Mouse (Mus musculus) midbrain, embryonic 15.5 days (tissue): ENCODE data around the gene Qsox2. TPM values are rescaled to one million over a fixed set of nuclear protein-coding genes. Genes with fewer than 3 reads are reported as not detected.

Experiments
- ATAC-seq: fragments of 200-750 bp; cut with Nextera tagmentation; replicated peaks from 2 replicates; pipeline ENCODE4 v1.8.0; 2017; ENCODE audit warnings: moderate TSS enrichment
- H3K27ac ChIP-seq: fragments of 300-500 bp; sonication (generic); 2 replicates; pipeline ENCODE4 v1.5.1; 2015; ENCODE audit warnings: mild to moderate bottlenecking, inconsistent platforms
- H3K27me3 ChIP-seq: fragments of 300-500 bp; sonication (generic); replicated peaks from 2 replicates; pipeline ENCODE4 v1.6.1; 2015; ENCODE audit warnings: inconsistent platforms
- H3K36me3 ChIP-seq: fragments of 300-500 bp; sonication (generic); replicated peaks from 2 replicates; pipeline ENCODE4 v1.6.1; 2015; ENCODE audit warnings: inconsistent platforms
- H3K4me1 ChIP-seq: fragments of 300-500 bp; sonication (generic); 2 replicates; pipeline ENCODE4 v1.6.1; 2015; ENCODE audit warnings: inconsistent platforms
- H3K4me2 ChIP-seq: fragments of 300-500 bp; sonication (generic); 2 replicates; pipeline ENCODE4 v1.6.1; 2015; ENCODE audit warnings: inconsistent platforms, mild to moderate bottlenecking, moderate library complexity
- H3K4me3 ChIP-seq: fragments of 300-500 bp; sonication (generic); 2 replicates; pipeline ENCODE4 v1.5.1; 2015; ENCODE audit warnings: mild to moderate bottlenecking, inconsistent platforms
- H3K9ac ChIP-seq: fragments of 300-500 bp; sonication (generic); 2 replicates; pipeline ENCODE4 v1.6.1; 2015; ENCODE audit warnings: mild to moderate bottlenecking, inconsistent platforms
- H3K9me3 ChIP-seq: fragments of 300-500 bp; sonication (generic); 2 replicates; pipeline ENCODE4 v1.6.1; 2016; ENCODE audit warnings: inconsistent platforms
- WGBS: fragments of 180-500 bp; shearing (Covaris S2); methylation state at CpG from one replicate; pipeline ENCODE4 v1.1.7; 2015; ENCODE audit warnings: mixed read lengths; 5-methylcytosine and 5-hydroxymethylcytosine counted together
- polyA plus RNA-seq: library from polyadenylated mRNA; unstranded; fragments of >200 nt; fragmentation: Nextera tagmentation; extraction: Ambion mirVana; gene quantifications from 2 replicates; pipeline ENCODE4 v1.2.1, GENCODE M21; 2015

The Qsox2 gene
- polyA plus RNA-seq, 1 experiment from 2014 or later = 18.1 TPM

GRCm38 (mm10) chr2:26209566-26209965, 27.8 kb downstream of the Qsox2 start:
- Histone ChIP-seq H3K9me3 (no peaks in the 10 kb centered on the region), H3K36me3 (peaks cover 29% of the 10 kb centered on the region)
- WGBS = 65% methylated on average over 3 of the region's 3 CpGs

GRCm38 (mm10) chr2:26208126-26208789, 29.1 kb downstream of the Qsox2 start, which contains the start of gene Lhx3:
Lhx3 (minus strand) TSS chr2:26208289.
- no peak for ATAC-seq
- Histone ChIP-seq H3K27ac (no peak within 1 kb of the TSS), H3K4me1 (peaks cover 12% of the 10 kb centered on the region), H3K9me3 (no peaks in the 10 kb centered on the region), H3K27me3 (peaks cover 53% of the 10 kb centered on the region), H3K4me3 (no peak within 1 kb of the TSS), H3K9ac (no peak within 1 kb of the TSS), H3K4me2 (no peak within 1 kb of the TSS), H3K36me3 (peaks cover 25% of the 10 kb centered on the region)
- WGBS = 11% methylated on average over 19 of the region's 19 CpGs

More at GRCm38 (mm10) chr2:26209566-26209965, 27.8 kb downstream of the Qsox2 start:
- H3K27ac ChIP-seq = no peak overlapping the region
- H3K27me3 ChIP-seq = peaks cover 42% of the 10 kb centered on the region
- no peak overlapping the region for H3K9ac ChIP-seq
- H3K4me3 ChIP-seq = no peak overlapping the region
- peaks cover 12% of the 10 kb centered on the region for H3K4me1 ChIP-seq
- H3K4me2 ChIP-seq = no peak overlapping the region
- ATAC-seq = no peak

- ATAC-seq = no peak
- no peaks in the 10 kb centered on the region for H3K9me3 ChIP-seq
- no peak overlapping the region for H3K27ac ChIP-seq
Observed at GRCm38 (mm10) chr2:26207559-26207958, 29.8 kb downstream of the Qsox2 start.

GRCm38 (mm10) chr2:26205761-26206160, 31.6 kb downstream of the Qsox2 start:
- H3K4me2 ChIP-seq = no peak overlapping the region; the same call in 1 of the 2 replicates
- H3K4me3 ChIP-seq = no peak overlapping the region
- 10% methylated on average over 10 of the region's 10 CpGs for WGBS
- H3K9me3 ChIP-seq = no peaks in the 10 kb centered on the region
- H3K4me1 ChIP-seq = peaks cover 25% of the 10 kb centered on the region
- no peak overlapping the region for H3K9ac ChIP-seq
- H3K36me3 ChIP-seq = peaks cover 7% of the 10 kb centered on the region
- peaks cover 78% of the 10 kb centered on the region for H3K27me3 ChIP-seq
- no peak overlapping the region for H3K27ac ChIP-seq
- ATAC-seq = no peak

More at GRCm38 (mm10) chr2:26207559-26207958, 29.8 kb downstream of the Qsox2 start:
- Histone ChIP-seq H3K4me1 (peaks cover 18% of the 10 kb centered on the region), H3K36me3 (peaks cover 25% of the 10 kb centered on the region), H3K4me2 (no peak overlapping the region), H3K27me3 (peaks cover 60% of the 10 kb centered on the region), H3K9ac (no peak overlapping the region), H3K4me3 (no peak overlapping the region)
- 7% methylated on average over 9 of the region's 9 CpGs for WGBS

- 3% methylated on average over 16 of the region's 16 CpGs for WGBS
- peaks cover under 1% of the 10 kb centered on the region; the same call in 1 of the 2 replicates for H3K36me3 ChIP-seq
- no peak overlapping the region for H3K9ac ChIP-seq
- H3K27me3 ChIP-seq = peaks cover 84% of the 10 kb centered on the region
- no peak overlapping the region for H3K4me3 ChIP-seq
- H3K9me3 ChIP-seq = no peaks in the 10 kb centered on the region
- H3K27ac ChIP-seq = no peak overlapping the region
- H3K4me2 ChIP-seq = no peak overlapping the region
- H3K4me1 ChIP-seq = peaks cover 25% of the 10 kb centered on the region
- no peak for ATAC-seq
Observed at GRCm38 (mm10) chr2:26205126-26205525, 32.2 kb downstream of the Qsox2 start.

GRCm38 (mm10) chr2:26202849-26203475, 34.4 kb downstream of the Qsox2 start:
- Histone ChIP-seq H3K9me3 (no peaks in the 10 kb centered on the region), H3K4me3 (peak overlapping the region; percentile 17; the same call in 1 of the 2 replicates), H3K9ac (no peak overlapping the region), H3K4me2 (peak overlapping the region; percentile 45), H3K27me3 (peaks cover 97% of the 10 kb centered on the region), H3K4me1 (peaks cover 32% of the 10 kb centered on the region), H3K27ac (no peak overlapping the region), H3K36me3 (no peaks in the 10 kb centered on the region)
- no peak for ATAC-seq
- WGBS = 2% methylated on average over 36 of the region's 36 CpGs

GRCm38 (mm10) chr2:26201926-26202848, 35.1 kb downstream of the Qsox2 start:
- no peak overlapping the region for H3K9ac ChIP-seq
- peaks cover 31% of the 10 kb centered on the region for H3K4me1 ChIP-seq
- H3K27me3 ChIP-seq = peaks cover 98% of the 10 kb centered on the region
- H3K9me3 ChIP-seq = no peaks in the 10 kb centered on the region
- no peaks in the 10 kb centered on the region for H3K36me3 ChIP-seq
- peak overlapping the region; percentile 45 for H3K4me2 ChIP-seq
- H3K27ac ChIP-seq = no peak overlapping the region
- under 1% methylated on average over 77 of the region's 77 CpGs for WGBS
- peak overlapping the region; percentile 17 for H3K4me3 ChIP-seq
- ATAC-seq = no peak

GRCm38 (mm10) chr2:26198488-26198887, 38.8 kb downstream of the Qsox2 start:
- H3K4me2 ChIP-seq = no peak overlapping the region
- no peak for ATAC-seq
- H3K4me3 ChIP-seq = no peak overlapping the region
- H3K9ac ChIP-seq = no peak overlapping the region
- no peaks in the 10 kb centered on the region for H3K9me3 ChIP-seq
- peaks cover 23% of the 10 kb centered on the region for H3K4me1 ChIP-seq
- WGBS = under 1% methylated on average over 10 of the region's 10 CpGs
- peaks cover 81% of the 10 kb centered on the region for H3K27me3 ChIP-seq
- no peak overlapping the region for H3K27ac ChIP-seq
- no peaks in the 10 kb centered on the region for H3K36me3 ChIP-seq

- Histone ChIP-seq H3K4me1 (peaks cover 10% of the 10 kb centered on the region), H3K36me3 (no peaks in the 10 kb centered on the region), H3K9ac (no peak overlapping the region), H3K9me3 (no peaks in the 10 kb centered on the region), H3K4me3 (no peak overlapping the region), H3K27ac (no peak overlapping the region), H3K4me2 (no peak overlapping the region), H3K27me3 (peaks cover 46% of the 10 kb centered on the region)
- WGBS = 31% methylated on average over 7 of the region's 7 CpGs
- ATAC-seq = no peak
Observed at GRCm38 (mm10) chr2:26194552-26195339, 42.6 kb downstream of the Qsox2 start.

- no peak for ATAC-seq
- Histone ChIP-seq H3K27ac (no peak overlapping the region), H3K9me3 (no peaks in the 10 kb centered on the region), H3K4me1 (no peaks in the 10 kb centered on the region), H3K27me3 (no peaks in the 10 kb centered on the region; the same call in 1 of the 2 replicates), H3K4me2 (no peak overlapping the region), H3K36me3 (no peaks in the 10 kb centered on the region), H3K4me3 (no peak overlapping the region), H3K9ac (no peak overlapping the region)
- WGBS = 81% methylated on average over 5 of the region's 5 CpGs
Observed at GRCm38 (mm10) chr2:26188517-26188916, 48.8 kb downstream of the Qsox2 start.

- no peak for ATAC-seq
- no peaks in the 10 kb centered on the region; the same call in 1 of the 2 replicates for H3K27me3 ChIP-seq
- no peak overlapping the region for H3K4me2 ChIP-seq
- no peak overlapping the region for H3K27ac ChIP-seq
- 57% methylated on average over 3 of the region's 3 CpGs for WGBS
- no peaks in the 10 kb centered on the region for H3K4me1 ChIP-seq
- no peaks in the 10 kb centered on the region for H3K9me3 ChIP-seq
- H3K4me3 ChIP-seq = no peak overlapping the region
- no peaks in the 10 kb centered on the region for H3K36me3 ChIP-seq
- H3K9ac ChIP-seq = no peak overlapping the region
Observed at GRCm38 (mm10) chr2:26184352-26184751, 53.0 kb downstream of the Qsox2 start.
